Mouse (Mus musculus) large intestine, adult 2 months (tissue): Measurements from ENCODE around the gene Pdyn. TPM values are rescaled to one million over a fixed set of nuclear protein-coding genes. Genes with fewer than 3 reads are reported as not detected.

Source experiments
- DNase-seq: peaks from one replicate; pipeline ENCODE4 v3.0.0-alpha.2; 2012; ENCODE audit warnings: low read depth, low spot score
- WGBS: fragments of 180-500 bp; shearing (Covaris S2); methylation state at CpG from one replicate; pipeline ENCODE4 v1.1.7; 2018; 5-methylcytosine and 5-hydroxymethylcytosine counted together
- polyA plus RNA-seq: library from polyadenylated mRNA; depleted of rRNA; stranded (reverse); fragments of >200 nt; gene quantifications from 2 replicates; pipeline ENCODE4 v1.2.3, GENCODE M21; 2012; rRNA removed

Gene Pdyn
- polyA plus RNA-seq, 1 experiment: 0.09 TPM

DNA sequence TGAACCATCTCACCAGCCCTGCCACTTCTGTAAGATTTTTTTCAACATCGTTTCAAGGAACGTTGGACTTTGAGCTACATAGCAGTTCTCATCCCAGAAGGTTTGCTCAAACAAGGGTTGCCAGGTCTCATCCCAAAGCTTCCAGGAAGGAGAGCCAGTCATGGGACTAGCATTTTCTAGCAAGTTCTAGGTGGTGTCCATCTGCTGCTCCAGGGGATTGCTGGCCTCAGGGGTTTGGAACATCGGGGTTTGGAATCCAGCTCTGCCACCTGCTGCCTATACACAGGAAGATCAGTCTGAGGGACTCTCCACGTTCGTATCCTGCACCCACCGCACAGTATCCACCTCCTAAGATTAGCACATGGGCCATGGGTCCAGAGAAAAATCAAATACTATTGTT, 39.6 kb downstream of the Pdyn start:
- no peak for DNase-seq
- 49% methylated on average over 6 of the region's 6 CpGs for WGBS

DNA sequence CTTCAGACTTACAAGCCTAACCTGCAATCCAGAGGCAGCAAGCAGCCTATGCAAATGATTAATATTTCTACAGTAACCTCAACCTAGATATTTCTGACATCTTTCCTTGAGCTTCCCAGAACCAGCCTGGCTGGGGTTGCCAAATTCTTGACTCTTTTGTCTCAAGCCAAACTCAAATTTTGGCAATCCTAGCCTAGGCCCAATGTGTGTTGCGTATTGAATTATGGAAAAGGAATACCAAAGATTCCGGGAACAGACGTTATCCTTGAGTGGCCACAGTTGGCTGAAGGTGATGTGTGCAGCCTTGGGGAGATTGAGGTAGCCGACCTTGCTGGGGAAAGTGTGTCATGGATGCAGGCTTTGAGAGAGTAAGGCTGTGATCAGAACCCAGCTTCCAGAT, 40.8 kb downstream of the Pdyn start:
- DNase-seq: no peak
- WGBS: 79% methylated on average over 4 of the region's 4 CpGs

DNA sequence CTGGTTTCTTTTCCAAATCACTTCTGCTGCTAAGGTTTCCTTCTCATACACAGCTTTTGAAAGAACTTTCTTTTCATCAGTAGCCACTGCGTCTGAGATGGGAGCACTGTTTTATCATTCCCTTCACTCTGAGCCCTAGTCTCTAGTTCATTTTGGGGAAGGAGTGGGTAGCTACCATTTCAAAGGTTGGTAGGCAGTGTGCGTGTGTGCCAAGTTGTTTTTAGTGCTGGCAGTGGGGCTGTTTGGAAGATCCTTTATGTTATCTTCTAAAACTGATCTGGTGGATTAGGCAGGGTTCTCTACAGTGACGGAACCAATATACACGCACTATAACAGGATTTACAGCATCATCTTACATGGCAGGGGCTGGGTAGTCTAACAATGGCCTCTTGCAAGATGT, 44.6 kb downstream of the Pdyn start:
- DNase-seq: no peak
- WGBS: 90% methylated on average over 4 of the region's 4 CpGs

DNA sequence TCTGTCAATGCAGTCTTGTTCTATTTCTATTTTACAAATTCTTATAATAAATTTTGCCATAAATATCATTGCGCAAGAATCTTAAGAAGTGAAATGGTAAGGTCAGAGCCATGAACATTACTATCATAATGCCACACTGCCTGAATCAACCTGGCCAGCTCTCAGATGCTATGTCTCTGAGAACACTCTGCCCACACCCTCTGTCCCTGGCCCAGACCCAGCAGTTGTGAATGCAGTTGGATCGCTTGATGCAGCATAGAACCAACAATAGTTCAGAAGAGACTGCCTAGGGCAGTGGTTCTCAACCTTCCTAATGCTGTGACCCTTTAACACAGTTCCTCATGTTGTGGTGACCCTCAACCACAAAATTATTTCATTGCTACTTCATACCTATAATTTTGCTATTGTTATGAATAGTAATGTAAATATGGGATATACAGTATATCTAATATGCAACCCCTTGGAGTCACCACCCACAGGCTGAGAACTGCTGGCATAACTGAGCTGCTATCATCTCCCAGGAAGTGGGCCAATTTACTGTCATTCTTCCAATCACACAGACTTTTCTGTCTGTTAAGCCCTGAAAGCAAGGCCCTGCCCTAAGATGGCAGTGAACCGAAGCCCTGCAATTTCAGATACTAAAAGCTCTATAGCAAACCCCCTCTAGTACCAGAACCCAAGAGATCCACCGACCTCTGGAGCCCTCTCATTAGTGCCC, 45.3 kb downstream of the Pdyn start:
- WGBS: 83% methylated on average over 4 of the region's 4 CpGs
- DNase-seq: no peak

DNA sequence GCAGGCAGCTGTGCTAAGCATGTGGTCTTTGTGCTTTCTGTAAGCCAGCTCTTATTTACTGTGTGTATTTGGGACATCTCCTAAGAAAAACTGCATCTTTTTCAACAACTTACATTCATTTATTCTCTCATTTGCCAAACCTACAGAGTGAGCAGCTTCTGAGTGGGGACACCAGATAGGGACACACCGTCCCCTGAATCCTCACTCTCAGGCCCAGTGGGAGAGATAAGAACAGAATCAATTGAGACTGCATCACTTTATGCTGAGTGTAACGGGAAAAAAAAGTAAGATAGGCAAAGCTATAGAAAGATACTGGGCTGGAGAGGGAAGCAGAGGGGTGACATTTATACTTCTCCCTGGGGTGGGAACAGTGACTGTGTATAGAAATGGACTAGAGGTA, 46.0 kb downstream of the Pdyn start:
- no peak for DNase-seq
- 86% methylated on average over 2 of the region's 2 CpGs for WGBS

DNA sequence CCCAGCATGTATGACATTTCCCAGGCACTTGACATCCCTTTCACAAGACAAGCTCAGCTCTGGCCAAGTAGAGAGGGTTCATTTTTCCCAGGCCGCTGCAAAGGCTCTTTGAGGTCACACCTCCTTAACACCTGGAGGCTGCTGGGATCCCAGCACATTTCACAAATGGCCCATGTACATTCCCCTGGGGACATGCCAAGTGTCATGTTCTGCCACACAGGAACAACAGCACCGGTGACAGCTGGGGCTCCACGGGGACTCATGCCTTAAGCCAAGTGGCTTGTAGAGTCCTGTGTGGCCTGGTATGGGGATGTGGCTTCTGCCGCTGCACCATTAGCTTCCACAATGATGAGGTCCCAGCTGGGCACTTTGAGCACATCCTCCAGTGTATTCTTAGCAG, 47.0 kb downstream of the Pdyn start:
- DNase-seq: no peak
- 71% methylated on average over 4 of the region's 4 CpGs for WGBS

Other genes starting within 250 kb of the Pdyn start
- not detected in 2 replicates for gene F830045P16Rik, start 163.2 kb downstream of the Pdyn start, polyA plus RNA-seq
- gene Sirpa, start 107.0 kb downstream of the Pdyn start, polyA plus RNA-seq: 16.6 and 20.4 TPM in 2 replicates
- gene Stk35, start 100.7 kb upstream of the Pdyn start, polyA plus RNA-seq: 12.3 and 18.2 TPM in 2 replicates